Mouse (Mus musculus) adrenal gland, postnatal 14 days (tissue): ENCODE measurements around the gene Krt81. TPM values are rescaled to one million over a fixed set of nuclear protein-coding genes. Genes with fewer than 3 reads are reported as not detected.

Experiments used
- DNase-seq: peaks from one replicate; pipeline ENCODE4 v3.0.0; 2021; ENCODE audit warnings: mixed read lengths
- total RNA-seq: library from RNA; stranded (reverse); gene quantifications from 2 replicates; pipeline ENCODE4 v1.2.3, GENCODE M21; 2021

The Krt81 gene
- total RNA-seq, 1 experiment from 2014 or later, result not detected

DNA sequence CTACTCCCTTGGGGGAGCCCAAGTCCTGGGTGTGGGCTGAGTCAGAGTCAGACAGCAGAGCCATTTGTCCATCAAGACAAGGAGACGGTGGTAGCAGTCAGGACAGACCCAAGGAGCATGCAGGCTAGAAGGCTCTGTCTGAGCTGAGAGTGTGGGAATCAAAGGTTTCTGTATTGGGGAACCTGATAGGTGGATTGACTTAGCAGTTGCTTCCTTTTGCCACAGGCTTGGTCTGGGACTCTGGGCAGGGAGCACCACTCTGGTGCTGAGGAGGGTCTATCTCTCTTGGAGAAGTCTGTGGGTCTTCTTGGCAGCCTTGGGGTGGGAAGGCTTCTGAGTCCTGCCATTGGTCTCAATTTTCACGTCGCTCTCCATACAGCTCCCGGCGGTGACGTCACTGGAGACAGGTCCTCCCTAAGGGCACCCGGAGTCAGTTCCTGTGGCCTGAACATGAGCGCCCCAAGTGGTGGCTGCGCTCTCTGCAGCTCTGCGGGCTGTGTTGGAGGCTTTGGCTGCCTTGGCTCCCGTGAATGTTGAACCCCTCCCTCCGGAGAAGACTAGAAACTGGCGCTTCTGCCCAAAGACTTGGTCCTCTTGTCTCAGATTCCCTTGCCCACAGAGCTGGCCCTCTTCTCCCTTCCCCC, 10.3 kb downstream of the Krt81 start:
- DNase-seq, result peak; percentile 91

DNA sequence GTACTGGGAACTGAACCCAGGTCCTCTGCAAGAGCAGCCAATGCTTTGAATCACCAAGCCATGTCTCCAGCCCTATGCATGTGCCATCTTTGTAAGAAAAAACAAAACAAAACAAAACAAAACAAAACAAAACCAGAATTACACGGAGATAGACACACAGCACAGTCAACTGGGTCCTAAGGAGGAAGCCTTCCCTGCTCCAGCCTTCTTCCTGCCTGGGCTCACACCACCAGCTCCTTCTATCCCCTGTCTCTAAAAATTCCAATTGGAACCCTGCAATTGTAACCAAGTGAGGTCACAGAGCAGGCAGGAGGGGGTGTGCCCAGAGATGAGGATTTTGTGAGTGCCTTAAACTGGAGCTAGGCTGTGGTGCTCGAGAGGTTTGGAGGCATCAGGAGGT, 16.1 kb downstream of the Krt81 start, which contains the start of gene Krt88:
Krt88 (plus strand) TSS at position 301 of the 400 bp plus-strand sequence.
- no peak for DNase-seq

DNA sequence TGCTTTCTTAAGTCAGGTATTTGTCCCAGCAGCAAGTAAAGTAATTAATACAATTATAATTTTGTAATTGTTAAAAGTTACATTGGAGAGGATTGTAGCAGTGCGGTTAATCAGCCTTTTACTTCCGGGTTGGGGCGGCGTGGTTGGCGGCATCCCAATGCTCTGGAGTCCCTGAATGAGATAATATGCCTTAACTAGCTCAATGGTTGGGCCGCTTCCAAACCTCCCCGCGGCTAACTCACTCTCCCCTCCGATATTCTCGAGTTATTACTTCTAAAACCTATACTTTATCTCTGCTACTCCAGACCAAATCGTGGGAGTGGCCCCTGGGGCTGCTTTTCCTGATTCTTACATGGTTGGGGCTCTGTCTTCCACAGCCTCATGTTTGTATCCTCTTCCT, 17.0 kb downstream of the Krt81 start:
- no peak for DNase-seq

DNA sequence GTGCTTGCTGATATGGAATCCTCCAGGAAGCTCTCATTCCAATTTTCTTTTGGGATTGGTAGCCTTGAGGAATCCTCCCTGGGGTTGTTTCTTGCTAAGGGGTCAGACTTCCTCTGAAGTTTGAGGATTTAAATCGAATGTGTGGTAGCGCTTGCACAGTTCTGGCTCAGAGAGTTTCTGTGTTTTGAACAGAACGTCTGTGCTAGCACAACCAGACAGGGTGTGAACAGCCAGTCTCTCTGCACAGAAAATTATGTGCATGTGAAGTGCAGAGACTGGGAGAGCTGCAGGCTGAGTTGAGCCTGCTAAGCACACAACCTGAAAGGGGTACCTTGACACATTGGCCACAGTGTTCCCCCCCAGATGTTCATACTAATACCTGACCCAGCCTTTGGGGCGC, 22.7 kb downstream of the Krt81 start:
- no peak for DNase-seq

DNA sequence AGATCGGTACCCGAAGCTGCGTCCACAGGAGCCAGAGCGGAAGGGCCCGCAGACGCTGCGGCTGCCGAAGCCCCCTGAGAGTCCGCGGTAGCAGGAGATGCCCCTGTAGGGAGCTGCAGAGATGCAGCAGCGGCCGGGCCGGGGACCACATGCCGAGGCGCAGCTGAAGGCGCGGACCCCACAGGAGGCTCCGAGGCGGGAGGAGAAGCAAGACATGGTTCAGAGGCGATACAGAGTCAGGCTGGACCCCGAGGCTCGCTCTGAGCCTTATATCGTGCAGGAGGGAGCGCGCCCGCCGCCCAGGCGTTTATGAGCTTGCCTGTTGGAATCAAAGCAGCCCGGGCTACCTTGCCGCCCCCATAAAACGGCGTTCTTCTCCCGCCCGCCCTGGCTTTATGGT, 25.0 kb downstream of the Krt81 start, which contains the start of gene Krt87:
Krt87 (minus strand) TSS at position 250 of the 400 bp plus-strand sequence.
- DNase-seq, result no peak

DNA sequence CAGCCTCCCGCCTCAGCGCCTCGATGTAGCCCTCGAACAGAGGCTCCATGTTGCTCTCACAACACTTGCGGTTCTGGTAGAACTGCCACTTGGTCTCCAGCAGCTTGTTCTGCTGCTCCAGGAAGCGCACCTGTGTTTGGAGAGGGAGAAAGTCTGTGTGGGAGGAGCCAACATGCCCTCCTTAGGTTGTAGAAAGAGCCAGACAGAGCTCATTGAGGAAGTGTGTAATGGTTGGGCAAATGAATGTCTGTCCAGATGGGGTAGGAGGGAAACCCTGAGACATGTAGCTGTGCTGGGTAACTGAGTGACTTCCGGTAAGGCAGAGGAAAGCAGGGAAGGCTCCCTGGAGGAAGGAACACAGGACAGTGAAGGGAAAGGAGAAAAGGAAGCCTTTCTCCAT, 26.9 kb downstream of the Krt81 start:
- no peak for DNase-seq

DNA sequence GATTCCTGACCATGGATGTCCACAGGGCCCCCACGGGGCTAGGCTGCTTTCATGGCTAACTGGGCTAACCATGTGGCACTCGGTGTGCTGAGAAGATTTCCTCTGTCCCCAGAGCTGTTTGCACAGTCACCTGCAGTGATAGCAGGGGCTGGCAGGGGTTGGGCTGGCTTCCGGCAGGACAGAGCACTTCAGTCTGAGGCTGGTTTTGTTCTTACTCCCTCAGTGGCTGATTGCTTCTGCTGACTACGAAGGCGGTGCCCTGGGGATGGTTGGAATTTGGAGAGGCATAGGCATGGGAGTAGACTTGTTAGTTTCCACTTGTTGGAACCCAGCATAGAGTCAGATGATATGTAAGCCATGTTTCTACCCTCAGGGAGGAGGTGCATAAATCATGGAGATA, 38.6 kb downstream of the Krt81 start:
- DNase-seq, result no peak

DNA sequence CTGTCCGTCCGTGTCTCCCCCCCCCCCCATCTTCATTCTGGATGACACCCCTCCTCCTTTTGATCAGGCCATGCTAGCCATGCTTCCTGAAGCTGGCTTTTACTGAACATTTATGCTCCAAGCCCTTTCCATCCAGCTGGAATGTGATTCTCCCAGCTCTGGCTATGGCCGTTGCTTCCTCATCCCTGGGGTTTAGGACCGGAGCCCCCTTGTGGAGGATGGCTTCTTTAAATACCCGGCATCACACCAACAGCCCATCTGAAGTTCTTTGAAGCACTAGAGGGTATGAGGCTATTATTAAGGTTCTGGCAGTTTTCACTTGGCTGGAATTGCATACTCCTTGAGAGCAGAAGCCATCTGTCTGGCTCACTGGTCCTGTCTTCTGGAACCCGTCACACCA, 42.6 kb downstream of the Krt81 start:
- DNase-seq, result no peak

DNA sequence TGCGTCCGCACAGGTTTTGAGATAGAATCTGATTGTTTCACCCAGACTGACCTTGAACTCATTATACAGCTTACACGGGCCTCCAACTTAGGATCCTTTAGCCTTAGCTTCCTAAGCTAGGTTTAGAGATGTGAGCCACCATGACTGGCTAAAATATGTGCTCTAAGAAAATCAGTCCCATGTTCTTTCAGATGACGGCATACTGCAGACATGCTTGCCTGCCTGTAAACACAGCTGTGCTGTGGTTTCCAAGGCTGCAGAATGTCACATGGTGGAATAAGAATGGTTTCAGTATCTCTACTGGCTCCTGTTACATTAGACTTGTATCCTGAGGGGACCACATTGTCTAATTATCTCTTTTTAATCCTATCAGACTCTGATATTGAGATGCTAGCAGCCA, 44.6 kb downstream of the Krt81 start:
- DNase-seq, result no peak

DNA sequence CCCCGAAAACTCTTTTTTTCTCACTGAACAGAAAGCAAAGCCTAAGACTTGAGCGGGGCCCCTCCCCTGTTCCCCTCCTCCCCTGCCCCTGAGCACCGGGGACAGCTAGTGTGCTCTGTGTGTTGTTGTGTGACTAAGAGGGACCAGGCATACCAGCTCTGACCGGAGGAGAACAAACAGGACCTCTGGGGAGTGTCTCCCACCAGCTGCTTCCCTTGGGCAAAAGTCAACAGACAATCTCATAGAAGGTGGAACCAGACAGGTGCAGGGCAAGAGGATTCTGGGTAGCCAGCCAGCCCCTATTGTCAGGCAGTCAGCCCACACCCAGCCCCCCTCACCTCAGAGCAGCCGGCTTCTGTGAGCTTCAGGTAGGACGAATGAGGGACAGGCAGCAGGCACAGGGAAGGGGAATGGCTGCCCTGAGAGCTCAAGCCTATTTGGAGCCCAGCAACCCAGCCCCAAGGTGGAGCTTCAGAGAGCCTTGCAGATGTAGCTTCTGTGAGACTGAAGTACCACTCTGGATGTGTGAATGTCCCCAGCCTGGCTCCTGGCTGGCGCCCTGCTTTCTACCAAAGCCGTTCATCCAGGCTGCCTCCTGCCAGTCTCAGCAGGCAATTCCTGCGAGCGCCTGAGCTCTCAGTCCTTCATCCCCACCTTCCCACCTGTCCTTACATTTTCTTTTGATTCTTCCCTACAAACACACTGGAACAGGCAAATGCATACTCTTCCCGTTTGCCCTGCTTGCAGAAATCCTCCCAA, 48.6 kb downstream of the Krt81 start:
- DNase-seq, result no peak

DNA sequence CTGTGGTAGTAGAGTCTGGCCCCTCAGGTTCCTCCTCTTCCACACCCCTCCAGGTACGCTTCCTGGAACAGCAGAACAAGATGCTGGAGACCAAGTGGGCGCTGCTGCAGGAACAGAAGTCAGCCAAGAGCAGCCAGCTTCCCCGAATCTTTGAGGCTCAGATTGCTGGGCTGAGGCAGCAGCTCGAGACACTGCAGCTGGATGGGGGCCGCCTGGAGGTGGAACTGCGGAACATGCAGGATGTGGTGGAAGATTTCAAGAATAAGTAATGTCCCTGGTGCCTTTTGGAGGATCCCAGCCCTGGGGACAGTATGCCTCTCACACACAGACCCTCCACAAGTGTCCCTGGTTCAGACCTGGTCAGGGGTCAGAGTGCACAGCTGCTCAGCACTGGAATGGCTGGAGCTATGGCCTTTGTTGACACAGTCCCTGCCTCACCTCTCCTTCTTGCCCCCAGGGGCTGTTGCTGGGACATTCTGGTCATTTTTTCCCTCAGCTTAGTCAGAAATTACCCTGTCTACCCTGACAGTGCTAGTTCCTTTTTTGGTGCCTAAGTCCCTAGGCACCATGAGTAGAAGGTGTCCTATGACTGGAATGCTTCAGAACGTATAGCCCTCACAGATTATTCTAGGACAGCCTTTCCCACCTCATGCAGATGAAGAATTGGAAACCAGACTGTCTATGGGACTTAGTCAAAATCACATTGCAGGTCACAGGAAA, 49.5 kb downstream of the Krt81 start:
- DNase-seq, result no peak

DNA sequence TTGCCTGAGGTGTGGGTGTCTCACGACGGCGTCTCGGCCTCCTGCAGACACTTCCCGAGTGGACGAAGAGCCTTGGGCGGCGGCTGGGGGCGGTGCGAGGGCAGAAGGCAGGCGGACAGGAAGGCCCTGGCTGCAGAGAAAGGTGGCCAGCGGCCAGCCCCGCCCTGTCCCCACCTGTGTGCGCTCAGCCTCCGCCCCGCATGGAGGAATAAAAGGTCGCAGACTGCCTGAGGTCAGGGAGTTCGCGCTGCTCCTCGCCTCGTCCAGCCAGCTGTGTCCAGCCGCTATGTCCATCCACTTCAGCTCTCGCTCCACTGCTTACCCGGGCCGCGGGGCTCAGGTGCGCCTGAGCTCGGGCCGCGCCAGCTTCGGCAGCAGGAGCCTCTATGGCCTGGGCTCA, 51.4 kb downstream of the Krt81 start:
- DNase-seq, result no peak

DNA sequence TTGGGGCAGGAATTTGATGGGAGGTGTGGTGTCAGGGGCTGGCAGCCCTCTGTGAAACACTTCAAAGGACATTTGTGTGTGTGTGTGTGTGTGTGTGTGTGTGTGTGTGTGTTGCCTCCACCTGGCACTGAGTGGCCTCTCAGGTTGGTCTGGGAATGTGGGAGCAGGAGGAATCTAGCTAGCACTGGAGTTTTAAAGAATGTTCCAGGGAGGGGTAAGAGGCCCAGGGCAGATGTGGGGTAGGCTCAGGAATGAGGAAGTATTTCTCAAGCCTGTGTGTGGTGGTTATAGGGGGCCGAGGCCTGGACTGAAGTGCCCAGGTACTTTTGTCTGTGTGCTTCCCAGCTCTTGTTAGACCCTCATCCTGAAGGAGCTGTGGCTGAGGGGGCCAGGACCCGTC, 52.8 kb downstream of the Krt81 start, which contains the start of gene Krt7:
Krt7 (plus strand) TSS at position 269 of the 400 bp plus-strand sequence.
- DNase-seq, result no peak

Other genes with a start within 250 kb of the Krt81 start
- gene Grasp, start 239.6 kb downstream of the Krt81 start, total RNA-seq, result 20.7 and 29.7 TPM in 2 replicates
- 357 and 680 TPM in 2 replicates for gene Nr4a1, start 209.5 kb downstream of the Krt81 start, total RNA-seq
- 64.4 and 97.1 TPM in 2 replicates for gene Atg101, start 179.5 kb downstream of the Krt81 start, total RNA-seq
- 2.1 and 2.4 TPM in 2 replicates for gene 6030408B16Rik, start 170.5 kb downstream of the Krt81 start, total RNA-seq
- 0.74 and 1.1 TPM in 2 replicates for gene Krt80, start 93.6 kb downstream of the Krt81 start, total RNA-seq
- gene Krt7, start 52.7 kb downstream of the Krt81 start, total RNA-seq, result 1.4 and 2.3 TPM in 2 replicates
- not detected in 2 replicates for gene Krt87, start 24.9 kb downstream of the Krt81 start, total RNA-seq
- gene Krt88, start 16.0 kb downstream of the Krt81 start, total RNA-seq, result not detected in 2 replicates
- not detected in 2 replicates for gene Krt86, start 9.7 kb upstream of the Krt81 start, total RNA-seq
- gene Krt83, start 27.8 kb upstream of the Krt81 start, total RNA-seq, result not detected in 2 replicates
- gene Gm49425, start 53.5 kb upstream of the Krt81 start, total RNA-seq, result not detected in 2 replicates
- gene Krt84, start 69.1 kb upstream of the Krt81 start, total RNA-seq, result not detected in 2 replicates
- gene Krt82, start 86.9 kb upstream of the Krt81 start, total RNA-seq, result not detected in 2 replicates
- not detected in 2 replicates for gene Krt90, start 99.2 kb upstream of the Krt81 start, total RNA-seq
- not detected in 2 replicates for gene Krt75, start 110.2 kb upstream of the Krt81 start, total RNA-seq
- not detected in 2 replicates for gene Gm5414, start 164.4 kb upstream of the Krt81 start, total RNA-seq
- gene Gm5478, start 183.6 kb upstream of the Krt81 start, total RNA-seq, result not detected in 2 replicates
- gene Krt6b, start 216.5 kb upstream of the Krt81 start, total RNA-seq, result not detected in 2 replicates
- not detected in 2 replicates for gene Krt6a, start 230.6 kb upstream of the Krt81 start, total RNA-seq
- not detected in 2 replicates for gene Krt5, start 249.1 kb upstream of the Krt81 start, total RNA-seq